8 mouse cellular contexts compared by ENCODE assay signal in genomic region chr12:26469098-26470041, GRCm38 (mm10). TPM values are rescaled to one million over a fixed set of nuclear protein-coding genes. Genes with fewer than 3 reads are reported as not detected.
DNase-seq lines count a peak whose midpoint lies in the region; ATAC-seq and TF ChIP-seq lines count a peak whose summit lies in the region.

Gene Cmpk2 (plus strand): TSS chr12:26469204.

- H3K27ac ChIP-seq in forebrain, embryonic 15.5 days (replicated peaks): peak within 1 kb of the TSS; percentile 82
- H3K27ac ChIP-seq in neural tube, embryonic 14.5 days (ENCODE audit: low read depth, low read length): peak within 1 kb of the TSS; percentile 89
- H3K27ac ChIP-seq in testis, adult 2 months (ENCODE audit: control insufficient read depth, insufficient read depth, low read depth, low read length): no peak within 1 kb of the TSS

- WGBS in forebrain, embryonic 15.5 days: under 1% methylated on average over 69 of the region's 69 CpGs
- WGBS in neural tube, embryonic 14.5 days: under 1% methylated on average over 68 of the region's 69 CpGs

- H3K4me3 ChIP-seq in E14TG2a.4 (replicated peaks; ENCODE audit: low read length): peak within 1 kb of the TSS; percentile 83
- peak within 1 kb of the TSS; percentile 50 for H3K4me3 ChIP-seq in forebrain, embryonic 15.5 days
- peak within 1 kb of the TSS; percentile 53 for H3K4me3 ChIP-seq in neural tube, embryonic 14.5 days (ENCODE audit: low read depth, low read length)
- peak within 1 kb of the TSS; percentile 83 for H3K4me3 ChIP-seq in testis, adult 2 months (ENCODE audit: control insufficient read depth, low read depth, low read length)

- peaks cover 8% of the 10 kb centered on the region; the same call in 1 of the 2 replicates for H3K4me1 ChIP-seq in E14TG2a.4 (replicated peaks; ENCODE audit: low read depth, low read length)
- H3K4me1 ChIP-seq in forebrain, embryonic 15.5 days: peaks cover 17% of the 10 kb centered on the region
- no peaks in the 10 kb centered on the region for H3K4me1 ChIP-seq in neural tube, embryonic 14.5 days (ENCODE audit: control insufficient read depth, insufficient read depth, low read length)
- peaks cover 9% of the 10 kb centered on the region for H3K4me1 ChIP-seq in testis, adult 2 months (ENCODE audit: control insufficient read depth, insufficient read depth, low read length)

- peak within 1 kb of the TSS; percentile 63 for H3K9ac ChIP-seq in forebrain, embryonic 15.5 days (replicated peaks)
- peak within 1 kb of the TSS; percentile 78 for H3K9ac ChIP-seq in neural tube, embryonic 14.5 days (replicated peaks; ENCODE audit: low read depth, low read length)

- H3K36me3 ChIP-seq in E14TG2a.4 (ENCODE audit: insufficient read depth, low read length): no peaks in the 10 kb centered on the region
- H3K36me3 ChIP-seq in forebrain, embryonic 15.5 days: no peaks in the 10 kb centered on the region
- H3K36me3 ChIP-seq in neural tube, embryonic 14.5 days (ENCODE audit: control insufficient read depth, insufficient read depth, low read length): no peaks in the 10 kb centered on the region
- H3K36me3 ChIP-seq in testis, adult 2 months (ENCODE audit: control insufficient read depth, insufficient read depth, low read length): no peaks in the 10 kb centered on the region

- intact Hi-C loops in heart, postnatal 25 days (cut with DNase I): no loop called here

- no peak for TF ChIP-seq CTCF in E14TG2a.4 (conservative IDR thresholded peaks at IDR 0.05; ENCODE audit: low read length)
- no peak for TF ChIP-seq CTCF in testis, adult 2 months (IDR thresholded peaks at IDR 0.05; ENCODE audit: control insufficient read depth, insufficient read depth, insufficient replicate concordance, low read depth, low read length)

- H3K4me2 ChIP-seq in forebrain, embryonic 15.5 days (replicated peaks): peak within 1 kb of the TSS; percentile 83
- H3K4me2 ChIP-seq in neural tube, embryonic 14.5 days (ENCODE audit: low read depth, low read length): peak within 1 kb of the TSS; percentile 89

- no peaks in the 10 kb centered on the region for H3K9me3 ChIP-seq in E14TG2a.4 (ENCODE audit: low read length)
- H3K9me3 ChIP-seq in forebrain, embryonic 15.5 days: no peaks in the 10 kb centered on the region
- no peaks in the 10 kb centered on the region for H3K9me3 ChIP-seq in neural tube, embryonic 14.5 days (ENCODE audit: control insufficient read depth, low read length)

- DNase-seq in cerebellum, adult 11-12 months: peak; percentile 90
- DNase-seq in heart, postnatal 25 days (ENCODE audit: low spot score): peak; percentile 72
- peak; percentile 83 to 89 for DNase-seq in layer of hippocampus, adult 18-20 months (ENCODE audit: low spot score in 2 of 2)
- peak; percentile 85 to 88 for DNase-seq in lung, adult 18-20 months

- ATAC-seq in forebrain, embryonic 15.5 days (replicated peaks): peak; percentile 89
- ATAC-seq in neural tube, embryonic 14.5 days (ENCODE audit: low read depth): peak; percentile 87

- TF ChIP-seq POLR2A in testis, adult 2 months (IDR thresholded peaks at IDR 0.05; ENCODE audit: control insufficient read depth, low read depth, low read length): no peak

- H3K27me3 ChIP-seq in E14TG2a.4 (ENCODE audit: insufficient read depth, low read length): peaks cover 18% of the 10 kb centered on the region
- no peaks in the 10 kb centered on the region for H3K27me3 ChIP-seq in forebrain, embryonic 15.5 days
- H3K27me3 ChIP-seq in neural tube, embryonic 14.5 days (ENCODE audit: control insufficient read depth, insufficient read depth, low read length): no peaks in the 10 kb centered on the region
- no peaks in the 10 kb centered on the region for H3K27me3 ChIP-seq in testis, adult 2 months (ENCODE audit: control insufficient read depth, insufficient read depth, low read length)

RNA-seq across cellular contexts. Expression of gene Cmpk2, which starts in this region (rescaled TPM):
- 10.4 and 11.5 TPM in 2 replicates for polyA plus RNA-seq in forebrain, embryonic 15.5 days (2015; fragmentation: Nextera tagmentation; extraction: Ambion mirVana)
- total RNA-seq in heart, postnatal 25 days (2021): 1 to 10 TPM; 5.4 to 5.7 TPM
- total RNA-seq in layer of hippocampus, adult 18-20 months (2021): 10 to 100 TPM; 14.5 to 16.2 TPM
- polyA plus RNA-seq in neural tube, embryonic 14.5 days (2014; fragmentation: Nextera tagmentation; extraction: Ambion mirVana): 19.3 and 22.9 TPM in 2 replicates
- 2.3 and 2.4 TPM in 2 replicates for polyA plus RNA-seq in testis, adult 2 months (2012; rRNA removed)
